Mouse (Mus musculus) spleen, adult 12 weeks (tissue): ENCODE results near the gene Aqp12.
"Not testable (repeated sequence)": the region's sequence is repeated elsewhere in the genome, so short reads cannot be mapped to it uniquely, and the experiment has no call there.

Experiments used
- DNase-seq: peaks from one replicate; pipeline ENCODE4 v3.0.0; 2022; ENCODE audit warnings: low spot score

Aqp12 gene

GRCm38 (mm10) chr1:93006061-93006460 lies at the start of gene Aqp12:
TSS of gene Aqp12 (plus strand) at chr1:93006334.
- DNase-seq: no peak

DNA sequence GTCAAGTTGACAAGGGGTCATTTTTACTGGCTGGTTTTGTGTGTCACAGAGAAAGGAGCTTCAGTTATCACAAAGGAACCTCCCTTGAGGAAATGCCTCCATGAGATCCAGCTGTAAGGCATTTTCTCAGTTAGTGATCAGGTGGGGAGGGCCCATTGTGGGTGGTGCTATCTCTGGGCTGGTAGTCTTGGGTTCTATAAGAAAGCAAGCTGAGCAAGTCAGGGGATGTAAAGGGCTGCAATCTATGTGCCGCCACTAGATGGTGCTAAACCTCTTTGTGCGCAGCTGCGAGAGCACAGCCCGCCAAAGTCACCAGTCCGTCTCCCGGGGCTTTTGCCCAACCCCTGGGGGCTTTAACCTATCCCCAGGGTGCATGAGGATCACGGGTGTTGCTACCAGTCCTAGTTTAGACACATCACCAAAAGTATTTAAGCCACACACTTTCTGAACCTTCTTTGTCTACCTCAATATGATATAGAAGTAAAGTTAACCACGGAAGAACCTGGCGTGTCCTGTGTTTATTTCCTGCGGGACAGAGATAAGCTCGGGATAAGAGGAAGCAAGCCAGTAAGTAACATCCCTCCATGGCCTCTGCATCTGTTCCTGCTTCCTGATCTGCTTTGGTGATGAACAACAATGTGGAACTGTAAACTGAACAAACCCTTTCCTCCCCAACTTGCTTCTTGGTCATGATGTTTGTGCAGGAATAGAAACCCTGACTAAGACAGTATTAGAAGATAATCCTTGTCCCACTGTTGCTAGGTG lies 49.4 kb upstream of the Aqp12 start:
- peak; percentile 53 for DNase-seq

- no peak for DNase-seq
Observed at GRCm38 (mm10) chr1:92958999-92959398, 47.1 kb upstream of the Aqp12 start.

DNA sequence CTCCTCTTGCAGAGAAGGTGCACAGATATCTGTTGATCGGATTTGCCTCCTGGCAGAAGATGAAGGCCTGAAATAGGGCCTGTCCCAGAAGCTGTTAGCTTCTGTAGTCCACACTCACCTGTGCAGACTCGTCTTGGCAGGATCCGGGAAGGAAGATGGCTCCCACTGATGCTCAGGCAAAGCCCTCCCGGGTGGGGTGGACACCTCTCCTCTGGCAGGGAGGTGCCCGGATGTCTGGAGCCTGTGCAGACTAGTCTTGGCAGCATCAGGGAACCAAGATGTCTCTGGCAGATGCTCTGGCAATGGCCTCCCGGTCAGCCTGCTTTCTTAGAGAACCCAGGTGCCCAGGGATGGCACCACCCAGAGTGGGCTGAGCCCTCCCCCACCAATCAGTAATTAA lies 35.3 kb upstream of the Aqp12 start:
- DNase-seq: not testable (repeated sequence)

GRCm38 (mm10) chr1:92971879-92972795 lies 34.0 kb upstream of the Aqp12 start:
- no peak for DNase-seq

DNA sequence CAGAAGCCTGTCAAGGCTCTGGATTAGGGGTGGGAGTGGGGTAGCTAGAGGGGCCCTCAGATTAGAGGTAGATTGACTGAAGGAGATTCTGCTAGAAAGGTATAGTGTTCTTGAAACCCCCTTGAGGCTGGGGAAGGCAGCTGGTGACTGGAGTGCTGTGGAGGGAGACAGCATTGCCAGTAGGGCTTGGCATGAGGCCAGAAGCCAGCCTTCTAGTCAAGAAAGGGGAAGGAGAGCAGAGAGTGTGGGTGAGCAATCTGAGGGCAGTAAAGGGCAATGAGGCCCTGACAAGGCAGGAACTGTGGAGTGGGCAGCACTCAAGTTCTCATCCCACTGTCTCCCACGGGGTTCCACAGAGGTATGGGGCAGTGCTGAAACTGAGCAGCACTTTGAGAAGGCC lies 33.3 kb upstream of the Aqp12 start:
- DNase-seq: no peak

GRCm38 (mm10) chr1:92976141-92976566 lies 30.0 kb upstream of the Aqp12 start:
- DNase-seq: no peak

GRCm38 (mm10) chr1:92978645-92979044 lies 27.5 kb upstream of the Aqp12 start:
- no peak for DNase-seq

DNA sequence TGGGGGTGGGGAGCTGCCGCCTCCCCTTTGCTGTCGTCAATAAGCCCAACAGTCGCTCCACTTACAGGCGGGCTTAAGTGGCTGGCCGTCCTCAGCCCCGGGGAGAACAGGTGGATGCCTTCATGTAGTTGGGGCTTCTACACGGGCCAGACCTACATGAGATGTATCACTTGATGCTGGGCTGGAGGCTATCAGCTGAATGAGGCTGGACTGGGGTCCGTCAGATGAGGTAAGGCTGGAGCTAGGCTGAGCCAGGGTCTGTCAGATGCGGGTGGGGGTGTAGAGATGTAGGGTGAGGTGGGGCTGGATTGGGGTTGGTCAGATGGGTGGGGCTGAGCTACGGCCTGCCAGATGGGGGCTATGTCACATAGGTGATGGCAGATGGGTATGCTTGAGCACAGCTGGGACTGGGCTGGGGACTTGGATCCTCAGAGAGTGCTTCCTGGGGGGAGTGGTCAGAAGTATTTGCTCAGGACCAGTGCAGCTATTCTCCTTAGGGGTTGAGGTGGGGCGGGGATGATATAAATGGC lies 27.0 kb upstream of the Aqp12 start:
- no peak for DNase-seq

GRCm38 (mm10) chr1:92981056-92981845 lies 24.9 kb upstream of the Aqp12 start:
- no peak for DNase-seq

GRCm38 (mm10) chr1:92982931-92983605 lies 23.1 kb upstream of the Aqp12 start:
- DNase-seq: no peak

DNA sequence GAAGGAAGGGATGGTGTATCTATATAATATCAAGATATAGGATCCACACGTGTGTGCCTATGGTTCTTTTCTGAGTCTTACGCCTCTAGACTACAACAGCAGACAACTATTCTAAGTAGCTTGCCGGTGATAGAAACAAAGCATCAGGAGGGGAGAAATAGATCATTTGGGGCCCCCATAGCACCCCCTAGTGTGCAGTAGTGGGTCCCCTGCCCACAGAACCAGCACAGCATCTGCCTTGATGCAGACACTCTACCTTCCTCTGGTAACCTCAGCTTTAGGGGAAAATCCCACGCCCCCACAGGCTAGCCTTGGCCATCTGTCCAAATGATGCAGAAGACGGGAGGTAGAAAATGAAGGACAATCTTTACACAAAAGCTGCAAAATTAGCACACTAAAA lies 21.1 kb upstream of the Aqp12 start:
- DNase-seq: no peak

GRCm38 (mm10) chr1:92988894-92989293 lies 17.2 kb upstream of the Aqp12 start:
- DNase-seq: no peak

- no peak for DNase-seq
Observed at GRCm38 (mm10) chr1:92989891-92990290, 16.2 kb upstream of the Aqp12 start.

- no peak for DNase-seq
Observed at GRCm38 (mm10) chr1:92992214-92992855, 13.8 kb upstream of the Aqp12 start.

DNA sequence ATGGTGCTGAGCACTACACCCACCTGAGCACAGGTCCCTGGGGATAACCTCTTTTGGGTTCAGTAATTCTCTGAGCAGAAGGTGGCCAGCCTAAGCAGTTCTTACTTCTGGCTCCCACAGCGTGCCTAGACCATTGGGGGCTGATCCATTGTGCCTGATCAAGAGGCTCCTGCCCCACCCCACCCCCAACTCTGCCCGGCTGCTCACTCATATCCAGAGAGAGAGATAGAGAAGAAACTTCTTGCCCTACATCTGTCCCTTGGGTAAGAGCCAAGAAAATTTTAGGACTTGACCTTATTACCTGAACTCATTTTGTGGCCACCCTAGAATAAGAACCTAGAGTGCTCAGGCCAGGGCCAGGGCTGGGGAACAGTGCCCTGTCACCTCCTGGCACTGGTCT lies 13.3 kb upstream of the Aqp12 start:
- no peak for DNase-seq

DNA sequence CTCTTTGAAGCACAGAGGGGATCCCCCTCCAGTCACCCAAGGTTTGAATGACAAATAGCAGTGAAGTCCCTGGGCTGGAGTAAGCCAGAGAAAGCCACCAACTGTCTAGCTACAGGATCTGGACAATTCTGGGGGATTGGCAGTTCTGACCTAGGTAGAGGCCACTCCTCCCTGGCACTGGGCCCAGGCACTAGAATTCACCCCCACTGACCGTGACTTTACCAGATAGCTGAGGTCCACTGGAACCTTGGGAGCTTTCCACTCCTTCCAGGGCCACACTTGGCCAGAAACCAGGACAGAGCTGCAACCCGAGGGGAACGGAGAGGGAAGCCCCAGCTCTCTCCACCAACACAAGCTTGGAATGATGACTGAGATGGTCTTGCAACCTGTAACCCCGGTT lies 3.1 kb downstream of the Aqp12 start:
- DNase-seq: no peak

GRCm38 (mm10) chr1:93010731-93011130 lies 4.6 kb downstream of the Aqp12 start:
- no peak for DNase-seq

DNA sequence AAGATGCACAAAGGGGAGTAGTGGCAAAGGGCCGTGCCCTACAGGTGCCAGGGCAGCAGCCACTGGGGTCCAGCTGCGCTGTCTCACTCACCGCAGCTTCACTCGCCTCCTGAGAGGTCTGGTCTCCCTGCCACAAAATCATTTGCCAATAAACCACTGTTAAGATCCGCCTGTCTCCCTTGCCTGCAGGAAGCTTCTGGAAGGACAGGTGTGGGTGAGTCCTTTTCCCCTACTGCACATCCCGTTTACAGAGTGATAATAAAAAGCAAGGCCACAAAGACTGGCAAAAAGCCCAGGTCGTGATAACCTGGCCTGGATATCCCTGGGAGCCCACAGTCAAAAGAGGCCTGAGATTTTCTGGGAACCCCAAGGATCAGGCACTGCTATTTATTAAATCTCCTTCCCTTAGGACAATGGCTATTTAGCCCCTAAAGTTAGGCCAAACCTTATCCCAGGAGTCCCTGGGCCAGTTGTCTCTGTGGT lies 6.0 kb downstream of the Aqp12 start:
- DNase-seq: no peak

DNA sequence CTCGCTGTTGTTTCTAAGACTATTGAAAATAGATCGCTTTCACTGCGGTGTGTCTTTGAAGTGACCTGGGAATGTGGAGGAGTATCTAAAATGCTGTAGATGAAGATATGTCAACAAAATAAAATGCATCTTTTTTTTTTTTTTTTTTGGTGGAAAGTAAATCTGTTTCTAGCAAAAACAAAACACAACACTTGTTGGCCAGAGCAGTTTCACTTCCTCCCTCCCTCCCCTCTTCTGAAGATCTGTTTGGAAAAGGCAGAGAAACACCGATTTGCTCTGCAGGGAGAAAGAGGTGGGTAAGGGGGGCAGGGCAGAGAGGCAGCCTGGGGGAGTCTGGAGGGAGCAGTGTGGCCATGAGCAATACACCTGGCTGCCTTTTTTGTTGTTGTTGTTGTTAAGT lies 7.2 kb downstream of the Aqp12 start:
- DNase-seq: no peak

DNA sequence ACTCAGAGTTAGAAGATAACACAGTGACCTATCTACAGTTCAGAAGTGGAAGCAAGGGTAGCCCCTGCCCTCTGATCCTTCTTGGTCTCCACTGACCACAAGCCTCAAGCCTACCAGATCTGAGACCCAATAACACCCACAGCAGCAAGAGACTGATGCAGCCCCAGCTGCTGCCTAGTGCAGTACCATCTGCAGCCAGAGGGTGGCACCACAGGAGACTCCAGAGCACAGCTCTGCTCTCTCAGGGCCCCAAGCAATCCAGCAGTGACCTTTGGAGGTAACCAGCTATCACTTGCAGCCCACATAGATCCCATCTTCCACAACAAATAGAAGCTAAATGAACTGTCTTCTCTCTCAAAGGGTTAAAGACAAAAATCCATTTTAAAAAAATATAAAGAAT lies 8.3 kb downstream of the Aqp12 start:
- DNase-seq: peak; percentile 16
